Mouse (Mus musculus) stomach, postnatal 0 days (tissue): ENCODE results near the gene Rpl3l.

Source experiments
- CTCF ChIP-seq: IDR thresholded peaks from 2 replicates; pipeline ENCODE4 v1.5.1; 2016; ENCODE audit warnings: antibody characterized with exemption, low read depth, mild to moderate bottlenecking, moderate library complexity
- EP300 ChIP-seq: optimal IDR thresholded peaks from 2 replicates; pipeline ENCODE3; 2016; ENCODE audit warnings: antibody characterized with exemption

- TF ChIP-seq CTCF (no peak), EP300 (no peak)
These were observed 10.6 kb downstream of the Rpl3l start for GRCm38 (mm10) chr17:24738238-24738637.
